Mouse (Mus musculus): ENCODE results near the gene Ebi3. TPM values are rescaled to one million over a fixed set of nuclear protein-coding genes. Genes with fewer than 3 reads are reported as not detected.

Gene Ebi3
- polyA plus RNA-seq, 1 experiment from 2014 or later = 8.1 TPM

DNA sequence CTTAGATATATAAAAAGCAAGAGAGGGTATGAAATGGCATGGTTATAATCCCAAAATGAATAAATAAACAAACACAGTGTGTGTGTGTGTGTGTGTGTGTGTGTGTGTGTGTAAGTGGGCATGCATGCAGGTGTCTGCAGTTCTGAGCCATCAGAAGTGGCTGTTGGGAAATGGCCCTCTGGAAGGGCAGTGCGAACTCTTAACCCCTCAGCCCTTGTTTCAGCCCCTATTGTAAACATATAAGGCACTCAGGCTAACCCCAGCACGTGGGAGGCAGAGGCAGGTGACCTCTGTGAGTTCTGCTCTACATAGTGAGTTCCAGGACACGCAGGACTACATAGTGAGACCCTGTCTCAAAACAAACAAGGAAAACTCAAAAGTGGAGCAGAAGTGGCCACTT lies 24.9 kb downstream of the Ebi3 start:
- no peak for ATAC-seq (ENCODE audit: low FRiP score)
- Histone ChIP-seq H3K4me2 (replicated peaks) (no peak overlapping the region), H3K36me3 (replicated peaks; ENCODE audit: control insufficient read depth, insufficient read depth) (peaks cover 21% of the 10 kb centered on the region), H3K27me3 (ENCODE audit: control insufficient read depth, insufficient read depth, low read length) (no peaks in the 10 kb centered on the region), H3K4me1 (replicated peaks; ENCODE audit: control insufficient read depth, insufficient read depth, low read length) (no peaks in the 10 kb centered on the region), H3K4me3 (replicated peaks; ENCODE audit: low read length) (no peak overlapping the region), H3K27ac (peak overlapping the region; percentile 70; the same call in 1 of the 2 replicates), H3K9me3 (ENCODE audit: control insufficient read depth, low read length) (no peaks in the 10 kb centered on the region), H3K9ac (0 out of 2 replicates have a peak overlapping the region, but pooled peaks have one; percentile 25)
- 59% methylated on average over 3 of the region's 3 CpGs for WGBS
- DNase-seq (ENCODE audit: low spot score) = no peak

DNA sequence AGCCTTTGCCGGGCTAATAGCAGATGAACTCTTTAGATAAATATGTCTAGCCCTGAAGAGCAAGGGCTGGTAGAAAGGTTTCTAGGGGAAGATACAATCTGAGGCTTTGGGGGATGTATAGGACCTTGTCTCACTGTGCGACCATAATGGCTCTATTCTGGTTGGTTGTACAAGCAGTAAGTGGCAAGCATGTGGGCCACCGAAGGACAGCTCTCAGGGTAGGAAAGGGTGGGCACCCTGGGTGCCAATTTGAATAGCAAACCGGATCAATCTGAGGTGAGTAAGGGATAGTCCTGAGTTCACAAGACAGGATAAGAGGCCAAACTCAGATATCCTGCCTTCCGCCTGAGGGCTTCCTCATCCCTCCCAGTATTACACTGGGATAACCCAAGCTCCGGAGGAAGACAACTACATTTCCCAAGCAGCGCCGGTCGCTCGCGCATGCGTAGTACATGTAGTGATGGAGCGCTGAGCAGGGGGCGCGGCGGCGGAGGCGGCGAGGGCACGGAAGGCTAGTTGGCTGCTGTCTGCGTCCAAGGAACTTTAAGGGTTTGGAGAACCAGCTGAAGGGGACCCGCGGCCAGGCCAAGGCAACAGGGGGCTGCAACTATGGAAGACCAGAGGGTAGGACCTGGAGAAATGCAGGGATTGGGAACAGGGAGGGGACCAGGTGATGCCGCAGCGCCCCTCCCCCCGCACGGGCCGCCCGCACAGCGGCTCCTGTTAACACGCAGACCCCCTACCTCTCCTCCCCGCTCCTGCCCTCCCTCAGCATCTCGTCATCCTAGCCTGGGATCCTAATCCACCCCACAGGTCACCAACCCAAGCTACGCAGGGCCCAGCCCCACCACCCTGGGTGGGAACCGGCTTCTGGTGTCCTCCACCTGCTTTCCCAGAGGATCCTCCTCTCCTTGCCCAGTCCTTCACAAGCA lies 33.9 kb downstream of the Ebi3 start, which contains the start of gene Fsd1:
TSS of gene Fsd1 (plus strand) at position 480 of the 932 bp plus-strand sequence.
- ATAC-seq (ENCODE audit: low FRiP score) (peak; percentile 89), DNase-seq (ENCODE audit: low spot score) (peak; percentile 88)
- Histone ChIP-seq H3K9me3 (ENCODE audit: control insufficient read depth, low read length) (no peaks in the 10 kb centered on the region), H3K36me3 (replicated peaks; ENCODE audit: control insufficient read depth, insufficient read depth) (peaks cover 23% of the 10 kb centered on the region), H3K4me3 (replicated peaks; ENCODE audit: low read length) (peak within 1 kb of the TSS; percentile 74), H3K9ac (peak within 1 kb of the TSS; percentile 84), H3K27ac (peak within 1 kb of the TSS; percentile 70), H3K4me2 (replicated peaks) (peak within 1 kb of the TSS; percentile 73), H3K4me1 (replicated peaks; ENCODE audit: control insufficient read depth, insufficient read depth, low read length) (0 out of 2 replicates have a peak, but pooled peaks cover 6% of the 10 kb centered on the region), H3K27me3 (ENCODE audit: control insufficient read depth, insufficient read depth, low read length) (no peaks in the 10 kb centered on the region)
- 10% methylated on average over 29 of the region's 35 CpGs for WGBS

DNA sequence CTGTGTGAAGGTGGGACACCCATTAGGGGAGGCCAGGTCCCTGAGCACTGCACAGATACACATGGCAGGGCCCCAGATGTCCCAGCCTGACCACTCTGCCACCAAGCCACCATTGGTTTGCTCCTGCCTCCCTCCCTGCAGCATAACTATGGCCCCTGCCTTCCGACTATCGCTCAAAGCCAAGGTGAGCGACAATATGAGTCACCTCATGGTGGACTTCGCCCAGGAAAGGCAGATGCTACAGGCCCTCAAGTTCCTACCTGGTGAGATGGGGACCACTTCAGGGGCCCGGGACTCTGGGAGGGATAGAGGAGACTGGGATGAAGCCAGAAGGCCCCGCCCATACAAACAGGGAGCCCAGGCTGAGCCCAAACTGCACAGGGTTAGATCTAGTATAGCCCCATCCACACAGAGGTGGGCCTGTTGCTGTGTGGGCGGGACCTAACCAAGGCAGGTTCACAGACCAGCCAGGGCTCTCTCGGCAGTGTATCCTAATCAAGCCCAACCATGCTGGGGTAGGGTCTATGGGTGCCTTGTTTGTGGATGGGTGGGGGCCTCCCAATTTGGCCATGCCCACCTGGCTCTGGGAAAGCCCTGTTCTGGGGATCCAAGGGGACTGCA lies 37.9 kb downstream of the Ebi3 start:
- Histone ChIP-seq H3K27me3 (ENCODE audit: control insufficient read depth, insufficient read depth, low read length) (no peaks in the 10 kb centered on the region), H3K9me3 (ENCODE audit: control insufficient read depth, low read length) (no peaks in the 10 kb centered on the region), H3K4me2 (replicated peaks) (no peak overlapping the region), H3K4me1 (replicated peaks; ENCODE audit: control insufficient read depth, insufficient read depth, low read length) (0 out of 2 replicates have a peak, but pooled peaks cover 6% of the 10 kb centered on the region), H3K9ac (no peak overlapping the region), H3K36me3 (replicated peaks; ENCODE audit: control insufficient read depth, insufficient read depth) (peaks cover 62% of the 10 kb centered on the region), H3K4me3 (replicated peaks; ENCODE audit: low read length) (no peak overlapping the region), H3K27ac (no peak overlapping the region)
- ATAC-seq (ENCODE audit: low FRiP score) (no peak), DNase-seq (ENCODE audit: low spot score) (no peak)
- WGBS = 95% methylated on average over 8 of the region's 8 CpGs

DNA sequence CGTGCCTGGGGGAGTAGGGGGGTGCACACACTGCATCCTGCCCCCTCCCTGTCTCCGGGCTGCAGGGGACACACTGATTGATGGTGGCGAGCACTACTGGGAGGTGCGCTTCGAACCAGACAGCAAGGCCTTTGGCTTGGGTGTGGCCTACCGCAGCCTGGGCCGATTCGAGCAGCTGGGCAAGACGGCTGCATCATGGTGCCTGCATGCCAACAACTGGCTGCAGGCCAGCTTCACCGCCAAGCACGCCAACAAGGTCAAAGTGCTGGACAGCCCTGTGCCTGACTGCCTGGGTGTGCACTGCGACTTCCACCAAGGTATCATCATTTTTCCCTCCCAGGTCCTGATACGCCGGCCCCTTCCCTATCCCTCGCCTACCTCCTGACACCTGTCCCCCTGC lies 43.6 kb downstream of the Ebi3 start:
- Histone ChIP-seq H3K4me3 (replicated peaks; ENCODE audit: low read length) (no peak overlapping the region), H3K9me3 (ENCODE audit: control insufficient read depth, low read length) (no peaks in the 10 kb centered on the region), H3K27ac (no peak overlapping the region), H3K27me3 (ENCODE audit: control insufficient read depth, insufficient read depth, low read length) (peaks cover 14% of the 10 kb centered on the region; the same call in 1 of the 2 replicates), H3K4me1 (replicated peaks; ENCODE audit: control insufficient read depth, insufficient read depth, low read length) (no peaks in the 10 kb centered on the region), H3K4me2 (replicated peaks) (no peak overlapping the region), H3K9ac (no peak overlapping the region), H3K36me3 (replicated peaks; ENCODE audit: control insufficient read depth, insufficient read depth) (peaks cover 61% of the 10 kb centered on the region)
- no peak for ATAC-seq (ENCODE audit: low FRiP score)
- no peak for DNase-seq (ENCODE audit: low spot score)
- 83% methylated on average over 14 of the region's 15 CpGs for WGBS

- no peak for DNase-seq (ENCODE audit: low spot score)
- peaks cover 23% of the 10 kb centered on the region for H3K36me3 ChIP-seq (replicated peaks; ENCODE audit: control insufficient read depth, insufficient read depth)
- WGBS = 7% methylated on average over 30 of the region's 30 CpGs
- H3K9me3 ChIP-seq (ENCODE audit: control insufficient read depth, low read length) = no peaks in the 10 kb centered on the region
- H3K4me2 ChIP-seq (replicated peaks) = no peak overlapping the region
- no peaks in the 10 kb centered on the region for H3K4me1 ChIP-seq (replicated peaks; ENCODE audit: control insufficient read depth, insufficient read depth, low read length)
- ATAC-seq (ENCODE audit: low FRiP score) = peak; percentile 15; the same call in 1 of the 2 replicates
- no peak overlapping the region for H3K9ac ChIP-seq
- no peak overlapping the region for H3K4me3 ChIP-seq (replicated peaks; ENCODE audit: low read length)
- peaks cover 14% of the 10 kb centered on the region; the same call in 1 of the 2 replicates for H3K27me3 ChIP-seq (ENCODE audit: control insufficient read depth, insufficient read depth, low read length)
- H3K27ac ChIP-seq = no peak overlapping the region
Observed at GRCm38 (mm10) chr17:55999794-56000499, 47.5 kb downstream of the Ebi3 start.

DNA sequence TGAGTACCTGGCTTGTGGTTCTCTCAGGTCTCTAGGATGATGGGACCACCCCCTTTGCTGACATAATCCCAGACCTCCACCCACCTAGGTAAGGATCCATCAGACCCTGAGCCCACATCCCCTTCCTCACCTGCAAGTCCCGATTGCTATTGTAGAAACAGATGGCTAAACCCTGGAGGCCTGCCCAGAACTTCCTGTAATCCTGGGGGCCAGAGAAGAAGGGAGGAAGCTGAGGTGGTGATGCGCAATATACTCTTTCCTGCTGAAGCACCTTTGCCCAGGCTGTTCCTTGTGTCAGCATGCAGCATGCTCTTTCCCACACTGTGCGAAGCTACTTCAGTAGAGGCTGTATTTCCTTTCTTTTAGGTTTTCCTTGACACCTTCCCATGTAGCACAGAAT lies 50.6 kb downstream of the Ebi3 start:
- WGBS = 94% methylated on average over 3 of the region's 3 CpGs
- Histone ChIP-seq H3K4me1 (replicated peaks; ENCODE audit: control insufficient read depth, insufficient read depth, low read length) (peaks cover 4% of the 10 kb centered on the region), H3K4me2 (replicated peaks) (no peak overlapping the region), H3K27ac (no peak overlapping the region), H3K27me3 (ENCODE audit: control insufficient read depth, insufficient read depth, low read length) (peaks cover 14% of the 10 kb centered on the region; the same call in 1 of the 2 replicates), H3K36me3 (replicated peaks; ENCODE audit: control insufficient read depth, insufficient read depth) (no peaks in the 10 kb centered on the region), H3K4me3 (replicated peaks; ENCODE audit: low read length) (no peak overlapping the region), H3K9ac (no peak overlapping the region), H3K9me3 (ENCODE audit: control insufficient read depth, low read length) (no peaks in the 10 kb centered on the region)
- ATAC-seq (ENCODE audit: low FRiP score) = no peak
- no peak for DNase-seq (ENCODE audit: low spot score)

DNA sequence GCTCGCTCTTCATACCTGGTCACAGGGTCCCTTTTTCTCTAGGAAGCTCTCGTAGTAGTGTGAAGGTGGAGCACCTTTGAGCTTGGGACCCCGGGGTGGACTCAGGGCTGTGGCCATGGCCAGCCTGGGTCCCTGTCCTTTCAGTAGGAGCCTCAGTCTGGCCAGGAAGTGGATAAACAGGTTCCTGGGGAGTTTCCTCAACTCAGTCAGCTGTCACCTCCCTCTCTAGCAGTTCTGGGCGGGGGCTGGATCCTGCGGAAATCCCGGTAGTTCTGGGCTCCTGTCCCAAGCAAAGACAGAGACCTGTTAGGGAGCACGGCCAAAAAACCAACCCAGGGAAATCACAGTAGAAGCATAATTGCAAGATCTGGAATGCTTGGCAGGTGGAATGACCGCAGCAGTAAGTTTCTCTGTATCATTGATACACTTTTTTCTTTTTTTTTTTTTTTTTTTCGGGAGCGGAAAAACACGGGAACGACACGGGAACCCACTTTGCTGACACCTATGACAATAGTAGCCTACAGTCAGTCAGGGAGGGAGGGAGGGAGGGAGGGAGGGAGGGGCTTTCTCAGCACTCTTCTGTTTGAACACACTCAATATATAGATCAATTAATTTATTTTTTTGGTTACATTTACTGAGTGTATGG lies 53.1 kb downstream of the Ebi3 start, which contains the start of the genes Stap2 and Mpnd:
TSS of gene Stap2 (minus strand) at position 170 of the 647 bp plus-strand sequence.
TSS of gene Mpnd (plus strand) at position 297 of the 647 bp plus-strand sequence.
- Histone ChIP-seq H3K4me1 (replicated peaks; ENCODE audit: control insufficient read depth, insufficient read depth, low read length) (peaks cover 13% of the 10 kb centered on the region), H3K4me3 (replicated peaks; ENCODE audit: low read length) (no peak within 1 kb of the TSS), H3K9me3 (ENCODE audit: control insufficient read depth, low read length) (no peaks in the 10 kb centered on the region), H3K27me3 (ENCODE audit: control insufficient read depth, insufficient read depth, low read length) (peaks cover 4% of the 10 kb centered on the region; the same call in 1 of the 2 replicates), H3K27ac (no peak within 1 kb of the TSS), H3K36me3 (replicated peaks; ENCODE audit: control insufficient read depth, insufficient read depth) (peaks cover 1% of the 10 kb centered on the region; the same call in 1 of the 2 replicates), H3K9ac (no peak within 1 kb of the TSS), H3K4me2 (replicated peaks) (no peak within 1 kb of the TSS)
- DNase-seq (ENCODE audit: low spot score) = peak; percentile 71
- no peak for ATAC-seq (ENCODE audit: low FRiP score)
- WGBS = 58% methylated on average over 13 of the region's 13 CpGs
